Mouse (Mus musculus): ENCODE measurements at regions not wholly inside any gene's neighbourhood (a gene's known extent, or its start where the extent isn't known, plus 50 kb on each side); places are given as distances from the start of the nearest gene placed in this dataset.

DNA sequence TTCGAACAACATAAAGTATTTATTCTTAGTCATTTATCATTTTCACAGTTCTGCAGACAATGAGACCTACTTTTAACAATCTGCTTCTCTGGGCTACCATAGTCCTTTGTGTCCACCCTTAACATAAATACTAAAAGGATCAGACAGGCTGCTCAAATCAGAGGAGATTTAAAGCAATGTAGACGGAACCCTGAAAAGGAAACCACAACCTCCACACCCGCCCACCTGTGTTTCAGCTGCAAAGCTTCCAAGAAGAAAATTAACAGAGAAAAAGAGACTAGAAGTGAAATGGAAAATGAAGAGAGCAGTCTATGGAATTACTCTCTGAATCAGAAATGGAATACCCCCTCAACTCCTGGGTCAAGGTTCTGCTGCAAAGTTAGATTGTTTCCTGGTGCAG, 2678.7 kb upstream of the Gm7489 start:
- TF ChIP-seq CTCF (conservative IDR thresholded peaks at IDR 0.05; ENCODE audit: insufficient read depth, insufficient read length, low read depth, low read length) (no peak), POLR2A (IDR thresholded peaks at IDR 0.05; ENCODE audit: low read depth, low read length) (no peak)
